Mouse (Mus musculus) testis, adult 2 months (tissue): Measurements from ENCODE around the gene Eef1akmt2. TPM values are rescaled to one million over a fixed set of nuclear protein-coding genes. Genes with fewer than 3 reads are reported as not detected.

Source experiments
- H3K27ac ChIP-seq: fragments of 200-500 bp; 2 replicates; pipeline ENCODE4 v1.5.1; 2012; ENCODE audit warnings: low read depth, low read length; ENCODE audit not compliant: control insufficient read depth, insufficient read depth
- H3K27me3 ChIP-seq: fragments of 200-500 bp; 2 replicates; pipeline ENCODE4 v1.6.1; 2012; ENCODE audit warnings: mild to moderate bottlenecking, low read length, moderate library complexity; ENCODE audit not compliant: control insufficient read depth, insufficient read depth
- H3K36me3 ChIP-seq: fragments of 200-500 bp; 2 replicates; pipeline ENCODE4 v1.6.1; 2012; ENCODE audit warnings: mild to moderate bottlenecking, low read length; ENCODE audit not compliant: control insufficient read depth, insufficient read depth
- H3K4me1 ChIP-seq: fragments of 200-500 bp; 2 replicates; pipeline ENCODE4 v1.6.1; 2012; ENCODE audit warnings: low read length; ENCODE audit not compliant: control insufficient read depth, insufficient read depth
- H3K4me3 ChIP-seq: fragments of 200-500 bp; 2 replicates; pipeline ENCODE4 v1.5.1; 2012; ENCODE audit warnings: low read depth, mild to moderate bottlenecking, low read length, moderate library complexity, mixed read lengths; ENCODE audit not compliant: control insufficient read depth
- CTCF ChIP-seq: fragments of 200-500 bp; IDR thresholded peaks from 2 replicates; pipeline ENCODE4 v1.5.1; 2012; ENCODE audit warnings: low read depth, mild to moderate bottlenecking, inconsistent platforms, low read length, moderate library complexity; ENCODE audit not compliant: control insufficient read depth, insufficient read depth, insufficient replicate concordance
- POLR2A ChIP-seq: fragments of 200-500 bp; IDR thresholded peaks from 2 replicates; pipeline ENCODE4 v1.6.1; 2012; ENCODE audit warnings: low read depth, mild to moderate bottlenecking, inconsistent platforms, low read length, moderate library complexity; ENCODE audit not compliant: control insufficient read depth
- polyA plus RNA-seq: library from polyadenylated mRNA; depleted of rRNA; stranded (reverse); fragments of >200 nt; gene quantifications from 2 replicates; pipeline ENCODE4 v1.2.3, GENCODE M21; 2012

Eef1akmt2 gene
- polyA plus RNA-seq, 1 experiment: 5.5 TPM

- H3K4me3 ChIP-seq: no peak overlapping the region
- H3K4me1 ChIP-seq: no peaks in the 10 kb centered on the region; the same call in 1 of the 2 replicates
- no peaks in the 10 kb centered on the region for H3K27me3 ChIP-seq
- H3K36me3 ChIP-seq: no peaks in the 10 kb centered on the region
- TF ChIP-seq CTCF: no peak
- no peak for TF ChIP-seq POLR2A
- H3K27ac ChIP-seq: no peak overlapping the region
Observed at GRCm38 (mm10) chr7:132793467-132793866, 59.0 kb downstream of the Eef1akmt2 start.

GRCm38 (mm10) chr7:132790447-132791219 lies 61.8 kb downstream of the Eef1akmt2 start:
- no peaks in the 10 kb centered on the region; the same call in 1 of the 2 replicates for H3K4me1 ChIP-seq
- no peaks in the 10 kb centered on the region for H3K36me3 ChIP-seq
- no peak overlapping the region for H3K27ac ChIP-seq
- H3K27me3 ChIP-seq: no peaks in the 10 kb centered on the region
- H3K4me3 ChIP-seq: no peak overlapping the region
- TF ChIP-seq CTCF (no peak), POLR2A (no peak)

GRCm38 (mm10) chr7:132788826-132789225 lies 63.6 kb downstream of the Eef1akmt2 start:
- TF ChIP-seq POLR2A: no peak
- no peak for TF ChIP-seq CTCF
- Histone ChIP-seq H3K27me3 (no peaks in the 10 kb centered on the region), H3K36me3 (no peaks in the 10 kb centered on the region), H3K27ac (no peak overlapping the region), H3K4me1 (no peaks in the 10 kb centered on the region; the same call in 1 of the 2 replicates), H3K4me3 (no peak overlapping the region)

GRCm38 (mm10) chr7:132787496-132788190 lies 64.8 kb downstream of the Eef1akmt2 start:
- Histone ChIP-seq H3K27me3 (no peaks in the 10 kb centered on the region), H3K27ac (no peak overlapping the region), H3K4me3 (no peak overlapping the region), H3K4me1 (no peaks in the 10 kb centered on the region; the same call in 1 of the 2 replicates), H3K36me3 (no peaks in the 10 kb centered on the region)
- TF ChIP-seq POLR2A: no peak
- TF ChIP-seq CTCF: no peak

- no peaks in the 10 kb centered on the region for H3K27me3 ChIP-seq
- H3K27ac ChIP-seq: no peak overlapping the region
- H3K4me3 ChIP-seq: no peak overlapping the region
- no peak for TF ChIP-seq POLR2A
- no peaks in the 10 kb centered on the region; the same call in 1 of the 2 replicates for H3K4me1 ChIP-seq
- H3K36me3 ChIP-seq: no peaks in the 10 kb centered on the region
Observed at GRCm38 (mm10) chr7:132787022-132787421, 65.5 kb downstream of the Eef1akmt2 start.

- H3K36me3 ChIP-seq: no peaks in the 10 kb centered on the region
- H3K4me3 ChIP-seq: no peak overlapping the region
- no peaks in the 10 kb centered on the region for H3K27me3 ChIP-seq
- no peak for TF ChIP-seq POLR2A
- no peak for TF ChIP-seq CTCF
- peaks cover 3% of the 10 kb centered on the region for H3K4me1 ChIP-seq
- H3K27ac ChIP-seq: no peak overlapping the region
Observed at GRCm38 (mm10) chr7:132786522-132786921, 66.0 kb downstream of the Eef1akmt2 start.

DNA sequence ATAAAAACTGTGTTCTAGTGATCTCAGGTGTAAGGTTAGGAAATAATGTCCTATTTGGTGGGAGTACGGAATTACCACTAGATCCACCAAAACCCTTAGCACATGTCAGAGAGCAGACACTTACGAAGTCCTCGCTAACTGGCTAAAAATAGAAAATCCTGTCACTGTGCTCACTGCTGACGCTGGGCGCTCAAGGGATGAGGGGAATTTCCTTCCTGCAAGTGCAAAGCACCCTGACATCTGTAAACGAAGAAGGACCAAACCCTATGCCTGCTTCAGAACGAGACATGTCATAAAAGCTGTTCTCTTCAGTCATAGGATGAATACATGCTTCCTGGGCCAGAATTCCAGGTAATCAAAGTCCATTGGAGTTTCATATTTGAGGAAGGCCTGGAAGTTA lies 66.5 kb downstream of the Eef1akmt2 start:
- H3K4me1 ChIP-seq: peaks cover 8% of the 10 kb centered on the region
- H3K4me3 ChIP-seq: no peak overlapping the region
- no peaks in the 10 kb centered on the region for H3K27me3 ChIP-seq
- TF ChIP-seq POLR2A (no peak), CTCF (no peak)
- no peaks in the 10 kb centered on the region for H3K36me3 ChIP-seq
- no peak overlapping the region for H3K27ac ChIP-seq
